Comparison of ENCODE assay signal across 8 mouse cellular contexts in genomic region chr7:128392071-128392971, GRCm38 (mm10). TPM values are rescaled to one million over a fixed set of nuclear protein-coding genes. Genes with fewer than 3 reads are reported as not detected.
DNase-seq lines count a peak whose midpoint lies in the region; ATAC-seq lines count a peak whose summit lies in the region.

No protein-coding gene starts in this region.

- peaks cover 41% of the 10 kb centered on the region for H3K4me1 ChIP-seq in intestine, embryonic 14.5 days (replicated peaks; ENCODE audit: control insufficient read depth, insufficient read depth, low read length)

- H3K36me3 ChIP-seq in intestine, embryonic 14.5 days (ENCODE audit: control insufficient read depth, insufficient read depth, low read length): no peaks in the 10 kb centered on the region

- WGBS in intestine, embryonic 14.5 days: 69% methylated on average over 18 of the region's 18 CpGs

- ATAC-seq in common myeloid progenitor, adult 5-6 weeks (replicated peaks; ENCODE audit: low read depth, poor library complexity, severe bottlenecking): peak; percentile 68
- ATAC-seq in intestine, embryonic 14.5 days (replicated peaks; ENCODE audit: low FRiP score, low TSS enrichment, low read depth): no peak
- peak; percentile 56 for ATAC-seq in megakaryocyte progenitor cell, adult 5-6 weeks (replicated peaks; ENCODE audit: poor library complexity)

- H3K4me2 ChIP-seq in intestine, embryonic 14.5 days (ENCODE audit: low read length): no peak overlapping the region

- H3K9me3 ChIP-seq in intestine, embryonic 14.5 days (ENCODE audit: control insufficient read depth, low read length): no peaks in the 10 kb centered on the region

- no peak overlapping the region for H3K9ac ChIP-seq in intestine, embryonic 14.5 days (ENCODE audit: low read length)

- H3K4me3 ChIP-seq in intestine, embryonic 14.5 days (ENCODE audit: low read depth, low read length): no peak overlapping the region

- no peaks in the 10 kb centered on the region for H3K27me3 ChIP-seq in intestine, embryonic 14.5 days (replicated peaks; ENCODE audit: control insufficient read depth, insufficient read depth, low read length)

- H3K27ac ChIP-seq in intestine, embryonic 14.5 days (ENCODE audit: low read depth): peak overlapping the region; percentile 71

- DNase-seq in layer of hippocampus, adult 9-10 months (ENCODE audit: low spot score): peak; percentile 54
- no peak for DNase-seq in layer of hippocampus, postnatal 25 days (ENCODE audit: extremely low spot score in 1 of 2, low spot score in 1 of 2)
- DNase-seq in intestine, embryonic 14.5 days (ENCODE audit: low spot score): no peak
- peak; percentile 82 for DNase-seq in thymus, postnatal 4 days
- no peak for DNase-seq in cerebellum, postnatal 25 days
- DNase-seq in frontal cortex, adult 2 months (ENCODE audit: extremely low spot score in 1 of 2, low spot score in 1 of 2): no peak

RNA-seq across cellular contexts. Expression of gene Rgs10, which starts 26.2 kb away (rescaled TPM):
- 10 to 100 TPM; 42.3 to 48.8 TPM for total RNA-seq in layer of hippocampus, postnatal 25 days (2021)
- 92.0 and 99.6 TPM in 2 replicates for total RNA-seq in common myeloid progenitor, adult 5-6 weeks (2017)
- polyA plus RNA-seq in intestine, embryonic 14.5 days (2014; fragmentation: Nextera tagmentation; extraction: Ambion mirVana): 29.4 and 31.6 TPM in 2 replicates
- 77.0 and 92.7 TPM in 2 replicates for total RNA-seq in megakaryocyte progenitor cell, adult 5-6 weeks (2015)
- total RNA-seq in megakaryocyte progenitor cell, adult 5-6 weeks (2017): 55.4 and 83.3 TPM in 2 replicates
- 64.0 and 67.7 TPM in 2 replicates for polyA plus RNA-seq in frontal cortex, adult 2 months (2012; rRNA removed)

Comparison
In these comparisons a context has a peak if more than half of its experiments do, and no peak if none do; other contexts are left out.
1. DNase-seq: peak in layer of hippocampus, adult 9-10 months (single experiment) and thymus, postnatal 4 days (single experiment); none in layer of hippocampus, postnatal 25 days (0 of 2), intestine, embryonic 14.5 days (single experiment), cerebellum, postnatal 25 days (0 of 2) and frontal cortex, adult 2 months (0 of 2).